Mouse (Mus musculus) monocyte, adult 2 months (primary cell): Measurements from ENCODE around the gene Skint2.

Source experiments
- DNase-seq, 2 experiments: peaks; one replicate each; pipeline ENCODE4 v3.0.0; 2022; ENCODE audit warnings: low spot score in 2 of 2, low read depth in 1 of 2

The Skint2 gene

DNA sequence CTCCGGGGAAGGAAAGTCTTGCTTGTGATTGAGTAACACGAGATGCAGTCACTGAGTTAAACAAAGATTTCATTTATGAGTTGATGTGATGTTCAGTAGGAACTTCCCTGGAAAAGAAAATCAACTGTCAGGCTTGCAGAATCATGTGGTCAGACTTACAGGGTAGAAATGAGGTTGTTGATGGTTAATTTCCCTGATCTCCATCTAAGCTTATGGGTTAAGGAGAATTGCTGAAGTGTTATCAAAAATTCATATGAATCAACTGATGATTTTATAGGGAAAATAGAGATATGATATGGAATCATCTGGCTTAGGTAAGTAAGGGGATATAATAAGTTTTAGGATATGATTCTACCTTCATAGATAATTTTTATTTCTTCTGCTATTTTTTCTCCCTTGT lies at the start of gene Skint2:
TSS of gene Skint2 (plus strand) at position 301 of the 400 bp plus-strand sequence.
- no peak for DNase-seq
